Mouse (Mus musculus): ENCODE results near the gene Dlst. TPM values are rescaled to one million over a fixed set of nuclear protein-coding genes. Genes with fewer than 3 reads are reported as not detected.
A peak's percentile ranks its signal among the peaks of the same experiment; 100 is the strongest.

Dlst gene
- polyA plus RNA-seq, 1 experiment from 2014 or later = 113 TPM

GRCm38 (mm10) chr12:85153011-85153410 lies 42.4 kb downstream of the Dlst start:
- Histone ChIP-seq H3K4me1 (ENCODE audit: control insufficient read depth, insufficient read depth, low read length) (peaks cover 12% of the 10 kb centered on the region), H3K36me3 (ENCODE audit: control insufficient read depth, insufficient read depth, low read length) (no peaks in the 10 kb centered on the region), H3K27me3 (ENCODE audit: control insufficient read depth, insufficient read depth, low read length) (peaks cover 15% of the 10 kb centered on the region), H3K4me3 (replicated peaks; ENCODE audit: low read length) (no peak overlapping the region), H3K9me3 (replicated peaks; ENCODE audit: control insufficient read depth, low read length) (no peaks in the 10 kb centered on the region), H3K4me2 (ENCODE audit: low read depth, low read length) (no peak overlapping the region), H3K27ac (ENCODE audit: low read length) (no peak overlapping the region), H3K9ac (ENCODE audit: low read length) (no peak overlapping the region)
- ATAC-seq (ENCODE audit: insufficient read depth, low FRiP score) = no peak
- WGBS = 63% methylated on average over 3 of the region's 3 CpGs

- WGBS = 22% methylated on average over 6 of the region's 6 CpGs
- no peak for ATAC-seq (ENCODE audit: insufficient read depth, low FRiP score)
- Histone ChIP-seq H3K27ac (ENCODE audit: low read length) (no peak overlapping the region), H3K4me2 (ENCODE audit: low read depth, low read length) (no peak overlapping the region), H3K36me3 (ENCODE audit: control insufficient read depth, insufficient read depth, low read length) (no peaks in the 10 kb centered on the region), H3K4me1 (ENCODE audit: control insufficient read depth, insufficient read depth, low read length) (peaks cover 9% of the 10 kb centered on the region), H3K4me3 (replicated peaks; ENCODE audit: low read length) (no peak overlapping the region), H3K27me3 (ENCODE audit: control insufficient read depth, insufficient read depth, low read length) (peaks cover 5% of the 10 kb centered on the region), H3K9me3 (replicated peaks; ENCODE audit: control insufficient read depth, low read length) (no peaks in the 10 kb centered on the region), H3K9ac (ENCODE audit: low read length) (no peak overlapping the region)
Observed at GRCm38 (mm10) chr12:85156324-85156723, 45.7 kb downstream of the Dlst start.

- H3K27ac ChIP-seq (ENCODE audit: low read length) = no peak overlapping the region
- H3K36me3 ChIP-seq (ENCODE audit: control insufficient read depth, insufficient read depth, low read length) = no peaks in the 10 kb centered on the region
- peaks cover 5% of the 10 kb centered on the region; the same call in 1 of the 2 replicates for H3K4me1 ChIP-seq (ENCODE audit: control insufficient read depth, insufficient read depth, low read length)
- no peak overlapping the region for H3K4me3 ChIP-seq (replicated peaks; ENCODE audit: low read length)
- H3K9me3 ChIP-seq (replicated peaks; ENCODE audit: control insufficient read depth, low read length) = no peaks in the 10 kb centered on the region
- 86% methylated on average over 14 of the region's 14 CpGs for WGBS
- H3K4me2 ChIP-seq (ENCODE audit: low read depth, low read length) = no peak overlapping the region
- no peaks in the 10 kb centered on the region for H3K27me3 ChIP-seq (ENCODE audit: control insufficient read depth, insufficient read depth, low read length)
- H3K9ac ChIP-seq (ENCODE audit: low read length) = no peak overlapping the region
- no peak for ATAC-seq (ENCODE audit: insufficient read depth, low FRiP score)
Observed at GRCm38 (mm10) chr12:85157797-85158460, 47.3 kb downstream of the Dlst start.

- H3K9ac ChIP-seq (ENCODE audit: low read length) = no peak overlapping the region
- peaks cover 5% of the 10 kb centered on the region; the same call in 1 of the 2 replicates for H3K4me1 ChIP-seq (ENCODE audit: control insufficient read depth, insufficient read depth, low read length)
- ATAC-seq (ENCODE audit: insufficient read depth, low FRiP score) = no peak; the same call in 1 of the 2 replicates
- H3K4me3 ChIP-seq (replicated peaks; ENCODE audit: low read length) = no peak overlapping the region
- no peaks in the 10 kb centered on the region for H3K36me3 ChIP-seq (ENCODE audit: control insufficient read depth, insufficient read depth, low read length)
- WGBS = 82% methylated on average over 8 of the region's 8 CpGs
- no peak overlapping the region for H3K4me2 ChIP-seq (ENCODE audit: low read depth, low read length)
- H3K27me3 ChIP-seq (ENCODE audit: control insufficient read depth, insufficient read depth, low read length) = no peaks in the 10 kb centered on the region
- no peak overlapping the region for H3K27ac ChIP-seq (ENCODE audit: low read length)
- H3K9me3 ChIP-seq (replicated peaks; ENCODE audit: control insufficient read depth, low read length) = no peaks in the 10 kb centered on the region
Observed at GRCm38 (mm10) chr12:85158801-85159200, 48.2 kb downstream of the Dlst start.

GRCm38 (mm10) chr12:85159592-85159991 lies 49.0 kb downstream of the Dlst start:
- no peaks in the 10 kb centered on the region for H3K9me3 ChIP-seq (replicated peaks; ENCODE audit: control insufficient read depth, low read length)
- H3K36me3 ChIP-seq (ENCODE audit: control insufficient read depth, insufficient read depth, low read length) = no peaks in the 10 kb centered on the region
- H3K4me1 ChIP-seq (ENCODE audit: control insufficient read depth, insufficient read depth, low read length) = peaks cover 5% of the 10 kb centered on the region; the same call in 1 of the 2 replicates
- 62% methylated on average over 5 of the region's 5 CpGs for WGBS
- no peak overlapping the region for H3K4me2 ChIP-seq (ENCODE audit: low read depth, low read length)
- no peak for ATAC-seq (ENCODE audit: insufficient read depth, low FRiP score)
- H3K27me3 ChIP-seq (ENCODE audit: control insufficient read depth, insufficient read depth, low read length) = no peaks in the 10 kb centered on the region
- no peak overlapping the region; the same call in 1 of the 2 replicates for H3K27ac ChIP-seq (ENCODE audit: low read length)
- H3K4me3 ChIP-seq (replicated peaks; ENCODE audit: low read length) = no peak overlapping the region
- H3K9ac ChIP-seq (ENCODE audit: low read length) = no peak overlapping the region

GRCm38 (mm10) chr12:85164996-85165395 lies 54.4 kb downstream of the Dlst start:
- H3K4me1 ChIP-seq (ENCODE audit: control insufficient read depth, insufficient read depth, low read length) = no peaks in the 10 kb centered on the region
- ATAC-seq (ENCODE audit: insufficient read depth, low FRiP score) = no peak
- H3K36me3 ChIP-seq (ENCODE audit: control insufficient read depth, insufficient read depth, low read length) = no peaks in the 10 kb centered on the region
- no peak overlapping the region for H3K27ac ChIP-seq (ENCODE audit: low read length)
- no peaks in the 10 kb centered on the region for H3K27me3 ChIP-seq (ENCODE audit: control insufficient read depth, insufficient read depth, low read length)
- no peak overlapping the region for H3K4me2 ChIP-seq (ENCODE audit: low read depth, low read length)
- no peak overlapping the region for H3K4me3 ChIP-seq (replicated peaks; ENCODE audit: low read length)
- no peaks in the 10 kb centered on the region for H3K9me3 ChIP-seq (replicated peaks; ENCODE audit: control insufficient read depth, low read length)
- H3K9ac ChIP-seq (ENCODE audit: low read length) = no peak overlapping the region
- WGBS = 70% methylated on average over 5 of the region's 5 CpGs

GRCm38 (mm10) chr12:85166631-85167030 lies 56.0 kb downstream of the Dlst start:
- Histone ChIP-seq H3K4me3 (replicated peaks; ENCODE audit: low read length) (no peak overlapping the region), H3K9me3 (replicated peaks; ENCODE audit: control insufficient read depth, low read length) (no peaks in the 10 kb centered on the region), H3K9ac (ENCODE audit: low read length) (no peak overlapping the region), H3K36me3 (ENCODE audit: control insufficient read depth, insufficient read depth, low read length) (no peaks in the 10 kb centered on the region), H3K27ac (ENCODE audit: low read length) (no peak overlapping the region), H3K27me3 (ENCODE audit: control insufficient read depth, insufficient read depth, low read length) (no peaks in the 10 kb centered on the region), H3K4me2 (ENCODE audit: low read depth, low read length) (no peak overlapping the region), H3K4me1 (ENCODE audit: control insufficient read depth, insufficient read depth, low read length) (no peaks in the 10 kb centered on the region)
- WGBS = 81% methylated on average over 9 of the region's 9 CpGs
- ATAC-seq (ENCODE audit: insufficient read depth, low FRiP score) = no peak

GRCm38 (mm10) chr12:85169117-85169858 lies 58.7 kb downstream of the Dlst start:
- H3K4me3 ChIP-seq (replicated peaks; ENCODE audit: low read length) = peak overlapping the region; percentile 7; the same call in 1 of the 2 replicates
- no peak overlapping the region for H3K27ac ChIP-seq (ENCODE audit: low read length)
- 29% methylated on average over 27 of the region's 27 CpGs for WGBS
- ATAC-seq (ENCODE audit: insufficient read depth, low FRiP score) = peak; percentile 64; the same call in 1 of the 2 replicates
- no peaks in the 10 kb centered on the region for H3K36me3 ChIP-seq (ENCODE audit: control insufficient read depth, insufficient read depth, low read length)
- no peaks in the 10 kb centered on the region for H3K9me3 ChIP-seq (replicated peaks; ENCODE audit: control insufficient read depth, low read length)
- H3K4me1 ChIP-seq (ENCODE audit: control insufficient read depth, insufficient read depth, low read length) = peaks cover 9% of the 10 kb centered on the region
- H3K4me2 ChIP-seq (ENCODE audit: low read depth, low read length) = peak overlapping the region; percentile 28; the same call in 1 of the 2 replicates
- peak overlapping the region; percentile 22; the same call in 1 of the 2 replicates for H3K9ac ChIP-seq (ENCODE audit: low read length)
- H3K27me3 ChIP-seq (ENCODE audit: control insufficient read depth, insufficient read depth, low read length) = no peaks in the 10 kb centered on the region

- Histone ChIP-seq H3K36me3 (ENCODE audit: control insufficient read depth, insufficient read depth, low read length) (no peaks in the 10 kb centered on the region), H3K4me1 (ENCODE audit: control insufficient read depth, insufficient read depth, low read length) (peaks cover 14% of the 10 kb centered on the region), H3K27ac (ENCODE audit: low read length) (no peak overlapping the region), H3K4me2 (ENCODE audit: low read depth, low read length) (0 out of 2 replicates have a peak overlapping the region, but pooled peaks have one; percentile 28), H3K9me3 (replicated peaks; ENCODE audit: control insufficient read depth, low read length) (no peaks in the 10 kb centered on the region), H3K27me3 (ENCODE audit: control insufficient read depth, insufficient read depth, low read length) (no peaks in the 10 kb centered on the region), H3K9ac (ENCODE audit: low read length) (peak overlapping the region; percentile 0; the same call in 1 of the 2 replicates), H3K4me3 (replicated peaks; ENCODE audit: low read length) (no peak overlapping the region)
- WGBS = 65% methylated on average over 3 of the region's 3 CpGs
- no peak for ATAC-seq (ENCODE audit: insufficient read depth, low FRiP score)
Observed at GRCm38 (mm10) chr12:85169877-85170276, 59.2 kb downstream of the Dlst start.
